Mouse (Mus musculus) limb, embryonic 13.5 days (tissue): ENCODE data around the gene Ifngr2. TPM values are rescaled to one million over a fixed set of nuclear protein-coding genes. Genes with fewer than 3 reads are reported as not detected.
"Not testable (repeated sequence)": the region's sequence is repeated elsewhere in the genome, so short reads cannot be mapped to it uniquely, and the experiment has no call there.

Source experiments
- ATAC-seq: fragments of 200-750 bp; cut with Nextera tagmentation; 2 replicates; pipeline ENCODE4 v1.8.0; 2017; ENCODE audit warnings: low read depth, moderate number of reproducible peaks, moderate TSS enrichment; ENCODE audit not compliant: low FRiP score
- H3K27ac ChIP-seq: fragments of 300-500 bp; sonication (generic); 2 replicates; pipeline ENCODE4 v1.5.1; 2015; ENCODE audit warnings: inconsistent platforms, mild to moderate bottlenecking, moderate library complexity
- H3K27me3 ChIP-seq: fragments of 300-500 bp; sonication (generic); 2 replicates; pipeline ENCODE4 v1.6.1; 2015; ENCODE audit warnings: mild to moderate bottlenecking, inconsistent platforms
- H3K36me3 ChIP-seq: fragments of 300-500 bp; sonication (generic); 2 replicates; pipeline ENCODE4 v1.6.1; 2015; ENCODE audit warnings: inconsistent platforms, mild to moderate bottlenecking, moderate library complexity
- H3K4me1 ChIP-seq: fragments of 300-500 bp; sonication (generic); 2 replicates; pipeline ENCODE4 v1.6.1; 2015; ENCODE audit warnings: inconsistent platforms
- H3K4me2 ChIP-seq: fragments of 300-500 bp; sonication (generic); replicated peaks from 2 replicates; pipeline ENCODE4 v1.6.1; 2015; ENCODE audit warnings: inconsistent platforms, mild to moderate bottlenecking, moderate library complexity
- H3K4me3 ChIP-seq: fragments of 300-500 bp; sonication (generic); 2 replicates; pipeline ENCODE4 v1.5.1; 2015; ENCODE audit warnings: moderate library complexity, mild to moderate bottlenecking, inconsistent platforms
- H3K9ac ChIP-seq: fragments of 300-500 bp; sonication (generic); 2 replicates; pipeline ENCODE4 v1.6.1; 2015; ENCODE audit warnings: mild to moderate bottlenecking, inconsistent platforms
- H3K9me3 ChIP-seq: fragments of 300-500 bp; sonication (generic); 2 replicates; pipeline ENCODE4 v1.6.1; 2016; ENCODE audit warnings: inconsistent platforms
- WGBS: fragments of 180-500 bp; shearing (Covaris S2); methylation state at CpG from one replicate; pipeline ENCODE4 v1.1.7; 2015; 5-methylcytosine and 5-hydroxymethylcytosine counted together
- polyA plus RNA-seq: library from polyadenylated mRNA; unstranded; fragments of >200 nt; fragmentation: Nextera tagmentation; extraction: Ambion mirVana; gene quantifications from 2 replicates; pipeline ENCODE4 v1.2.1, GENCODE M21; 2015

The Ifngr2 gene
- polyA plus RNA-seq, 1 experiment from 2014 or later, result 49.6 TPM

- no peak overlapping the region for H3K9ac ChIP-seq
- H3K4me2 ChIP-seq, result no peak overlapping the region
- WGBS, result 95% methylated on average over 6 of the region's 6 CpGs
- no peak overlapping the region for H3K4me3 ChIP-seq
- no peaks in the 10 kb centered on the region for H3K27me3 ChIP-seq
- H3K9me3 ChIP-seq, result no peaks in the 10 kb centered on the region
- H3K36me3 ChIP-seq, result no peaks in the 10 kb centered on the region
- ATAC-seq, result no peak
- H3K27ac ChIP-seq, result no peak overlapping the region
- peaks cover 10% of the 10 kb centered on the region; the same call in 1 of the 2 replicates for H3K4me1 ChIP-seq
Observed at GRCm38 (mm10) chr16:91526274-91526673, 20.6 kb upstream of the Ifngr2 start.

- Histone ChIP-seq H3K36me3 (no peaks in the 10 kb centered on the region), H3K27me3 (no peaks in the 10 kb centered on the region), H3K4me3 (no peak overlapping the region), H3K9ac (no peak overlapping the region), H3K27ac (no peak overlapping the region), H3K9me3 (no peaks in the 10 kb centered on the region), H3K4me1 (peaks cover 17% of the 10 kb centered on the region), H3K4me2 (no peak overlapping the region)
- ATAC-seq, result no peak
- WGBS, result 64% methylated on average over 10 of the region's 10 CpGs
Observed at GRCm38 (mm10) chr16:91527051-91527450, 19.8 kb upstream of the Ifngr2 start.

- no peaks in the 10 kb centered on the region for H3K27me3 ChIP-seq
- peaks cover 22% of the 10 kb centered on the region for H3K4me1 ChIP-seq
- H3K9me3 ChIP-seq, result no peaks in the 10 kb centered on the region
- H3K4me2 ChIP-seq, result no peak overlapping the region
- no peak overlapping the region; the same call in 1 of the 2 replicates for H3K27ac ChIP-seq
- H3K4me3 ChIP-seq, result no peak overlapping the region
- no peaks in the 10 kb centered on the region for H3K36me3 ChIP-seq
- no peak; the same call in 1 of the 2 replicates for ATAC-seq
- WGBS, result 44% methylated on average over 5 of the region's 5 CpGs
- H3K9ac ChIP-seq, result no peak overlapping the region
Observed at GRCm38 (mm10) chr16:91527500-91527899, 19.4 kb upstream of the Ifngr2 start.

GRCm38 (mm10) chr16:91528578-91528977 is 18.3 kb upstream of the Ifngr2 start:
- WGBS, result 86% methylated on average over 9 of the region's 9 CpGs
- peaks cover 4% of the 10 kb centered on the region; the same call in 1 of the 2 replicates for H3K27me3 ChIP-seq
- H3K4me2 ChIP-seq, result no peak overlapping the region
- ATAC-seq, result no peak
- H3K4me3 ChIP-seq, result no peak overlapping the region
- no peaks in the 10 kb centered on the region for H3K36me3 ChIP-seq
- H3K4me1 ChIP-seq, result peaks cover 27% of the 10 kb centered on the region
- H3K27ac ChIP-seq, result no peak overlapping the region
- no peaks in the 10 kb centered on the region for H3K9me3 ChIP-seq
- H3K9ac ChIP-seq, result no peak overlapping the region

GRCm38 (mm10) chr16:91530830-91531229 is 16.0 kb upstream of the Ifngr2 start:
- peaks cover 27% of the 10 kb centered on the region for H3K4me1 ChIP-seq
- not testable (repeated sequence) for ATAC-seq, H3K9me3 ChIP-seq, H3K27me3 ChIP-seq, H3K27ac ChIP-seq, H3K9ac ChIP-seq, H3K4me2 ChIP-seq, H3K36me3 ChIP-seq, H3K4me3 ChIP-seq
- 85% methylated on average over 4 of the region's 4 CpGs for WGBS

GRCm38 (mm10) chr16:91531856-91532255 is 15.0 kb upstream of the Ifngr2 start:
- no peak overlapping the region for H3K4me2 ChIP-seq
- no peak overlapping the region for H3K9ac ChIP-seq
- H3K36me3 ChIP-seq, result no peaks in the 10 kb centered on the region
- no peaks in the 10 kb centered on the region for H3K9me3 ChIP-seq
- WGBS, result 41% methylated on average over 6 of the region's 6 CpGs
- peaks cover 27% of the 10 kb centered on the region for H3K4me1 ChIP-seq
- H3K27me3 ChIP-seq, result peaks cover 8% of the 10 kb centered on the region; the same call in 1 of the 2 replicates
- no peak for ATAC-seq
- no peak overlapping the region for H3K4me3 ChIP-seq
- H3K27ac ChIP-seq, result no peak overlapping the region

GRCm38 (mm10) chr16:91532429-91532828 is 14.4 kb upstream of the Ifngr2 start:
- Histone ChIP-seq H3K4me2 (no peak overlapping the region), H3K4me3 (no peak overlapping the region), H3K27me3 (peaks cover 8% of the 10 kb centered on the region; the same call in 1 of the 2 replicates), H3K9me3 (no peaks in the 10 kb centered on the region), H3K36me3 (no peaks in the 10 kb centered on the region), H3K9ac (no peak overlapping the region), H3K4me1 (peaks cover 22% of the 10 kb centered on the region), H3K27ac (no peak overlapping the region)
- ATAC-seq, result no peak
- WGBS, result 20% methylated on average over 2 of the region's 2 CpGs

GRCm38 (mm10) chr16:91533097-91534001 is 13.5 kb upstream of the Ifngr2 start:
- 57% methylated on average over 23 of the region's 23 CpGs for WGBS

GRCm38 (mm10) chr16:91534477-91534876 is 12.4 kb upstream of the Ifngr2 start:
- peaks cover 8% of the 10 kb centered on the region; the same call in 1 of the 2 replicates for H3K27me3 ChIP-seq
- no peaks in the 10 kb centered on the region for H3K9me3 ChIP-seq
- no peaks in the 10 kb centered on the region for H3K36me3 ChIP-seq
- no peak overlapping the region for H3K4me2 ChIP-seq
- H3K4me1 ChIP-seq, result peaks cover 31% of the 10 kb centered on the region
- no peak overlapping the region for H3K27ac ChIP-seq
- no peak overlapping the region for H3K4me3 ChIP-seq
- no peak overlapping the region for H3K9ac ChIP-seq
- peak; percentile 66; the same call in 1 of the 2 replicates for ATAC-seq
- WGBS, result 51% methylated on average over 13 of the region's 13 CpGs

More at GRCm38 (mm10) chr16:91533097-91534001, 13.5 kb upstream of the Ifngr2 start:
- Histone ChIP-seq H3K27me3 (peaks cover 8% of the 10 kb centered on the region; the same call in 1 of the 2 replicates), H3K4me3 (no peak overlapping the region), H3K9ac (no peak overlapping the region), H3K4me1 (peaks cover 26% of the 10 kb centered on the region), H3K27ac (no peak overlapping the region), H3K4me2 (no peak overlapping the region), H3K36me3 (no peaks in the 10 kb centered on the region), H3K9me3 (no peaks in the 10 kb centered on the region)
- ATAC-seq, result no peak

- Histone ChIP-seq H3K4me2 (no peak overlapping the region), H3K36me3 (no peaks in the 10 kb centered on the region), H3K27ac (no peak overlapping the region), H3K27me3 (peaks cover 8% of the 10 kb centered on the region; the same call in 1 of the 2 replicates), H3K4me3 (no peak overlapping the region), H3K4me1 (peaks cover 31% of the 10 kb centered on the region), H3K9me3 (no peaks in the 10 kb centered on the region), H3K9ac (no peak overlapping the region)
- no peak for ATAC-seq
- WGBS, result 74% methylated on average over 6 of the region's 6 CpGs
Observed at GRCm38 (mm10) chr16:91534888-91535287, 12.0 kb upstream of the Ifngr2 start.

GRCm38 (mm10) chr16:91536372-91536771 is 10.5 kb upstream of the Ifngr2 start:
- Histone ChIP-seq H3K36me3 (no peaks in the 10 kb centered on the region), H3K9me3 (no peaks in the 10 kb centered on the region), H3K27me3 (peaks cover 8% of the 10 kb centered on the region; the same call in 1 of the 2 replicates), H3K9ac (no peak overlapping the region), H3K4me3 (no peak overlapping the region), H3K27ac (no peak overlapping the region), H3K4me2 (no peak overlapping the region), H3K4me1 (peaks cover 28% of the 10 kb centered on the region)
- 95% methylated on average over 6 of the region's 6 CpGs for WGBS
- no peak for ATAC-seq

- Histone ChIP-seq H3K4me3 (no peak overlapping the region), H3K27ac (no peak overlapping the region), H3K27me3 (peaks cover 8% of the 10 kb centered on the region; the same call in 1 of the 2 replicates), H3K9me3 (no peaks in the 10 kb centered on the region), H3K9ac (no peak overlapping the region), H3K36me3 (no peaks in the 10 kb centered on the region), H3K4me1 (peaks cover 28% of the 10 kb centered on the region), H3K4me2 (no peak overlapping the region)
- no peak for ATAC-seq
- WGBS, result 84% methylated on average over 3 of the region's 3 CpGs
Observed at GRCm38 (mm10) chr16:91537065-91537464, 9.8 kb upstream of the Ifngr2 start.
